ENCODE assay signal across 17 mouse cellular contexts in the genomic region with DNA sequence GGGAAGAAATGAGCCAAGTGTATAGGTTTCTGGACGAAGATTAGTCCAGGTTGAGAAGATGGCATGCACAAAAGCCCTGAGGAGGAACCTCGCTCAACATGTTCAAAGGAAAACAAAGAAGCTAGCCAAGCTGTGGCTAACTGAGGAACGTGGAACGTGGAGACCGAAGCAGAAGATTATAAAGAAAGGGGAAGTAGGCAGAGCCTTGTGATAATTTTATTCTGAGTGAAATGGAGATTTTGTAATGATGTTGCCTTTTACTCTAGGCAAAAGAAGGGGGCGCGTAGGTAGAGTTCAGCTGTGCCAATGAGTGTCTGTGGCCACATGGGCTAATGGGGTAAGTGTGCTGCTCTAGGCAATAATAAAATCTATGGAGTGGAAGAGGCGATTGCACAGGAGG.
DNase-seq lines count a peak whose midpoint lies in the region; ATAC-seq and TF ChIP-seq lines count a peak whose summit lies in the region.
"Had no signal": no experiment of that assay in that cellular context is flagged by ENCODE, and none has a peak within 500 bp of the region (broad histone marks: within the 10 kb centered on the region; RNA-seq: fewer than 3 reads in every experiment).

No protein-coding gene starts in this region.

- H3K9ac ChIP-seq in MEL (ENCODE audit: control insufficient read depth, low read depth, low read length, poor library complexity, severe bottlenecking), result no peak overlapping the region
- H3K9ac ChIP-seq: embryonic facial prominence, embryonic 12.5 days; forebrain, embryonic 15.5 days; heart, embryonic 15.5 days; hindbrain, embryonic 15.5 days had no signal

- peaks cover 0 to 31% of the 10 kb centered on the region in 2 experiments; a peak in 3 of 4 replicates for H3K36me3 ChIP-seq in MEL (ENCODE audit: control insufficient read depth in 1 of 2, insufficient read depth in 2 of 2, low read length in 2 of 2)
- H3K36me3 ChIP-seq in splenic B cell, adult 2 months (ENCODE audit: control insufficient read depth, insufficient read depth, low read length, poor library complexity, severe bottlenecking), result no peaks in the 10 kb centered on the region
- H3K36me3 ChIP-seq: embryonic facial prominence, embryonic 12.5 days; forebrain, embryonic 15.5 days; heart, embryonic 15.5 days; hindbrain, embryonic 15.5 days had no signal

- peaks cover 11 to 13% of the 10 kb centered on the region in 2 experiments for H3K4me1 ChIP-seq in MEL (ENCODE audit: control insufficient read depth in 1 of 2, insufficient read depth in 2 of 2, low read length in 2 of 2)
- H3K4me1 ChIP-seq: embryonic facial prominence, embryonic 12.5 days; forebrain, embryonic 15.5 days; heart, embryonic 15.5 days; hindbrain, embryonic 15.5 days had no signal

- H3K79me2 ChIP-seq in MEL (ENCODE audit: control insufficient read depth, insufficient read depth, low read length, poor library complexity), result no peaks in the 10 kb centered on the region

- peak overlapping the region; percentile 41 for H3K27ac ChIP-seq in MEL (ENCODE audit: control insufficient read depth, low read depth, low read length)
- H3K27ac ChIP-seq: embryonic facial prominence, embryonic 12.5 days; forebrain, embryonic 15.5 days; heart, adult 2 months; heart, embryonic 15.5 days; hindbrain, embryonic 15.5 days had no signal

- TF ChIP-seq POLR2A in MEL (IDR thresholded peaks at IDR 0.05; ENCODE audit: control insufficient read depth in 1 of 2, insufficient read depth in 1 of 2, low read depth in 1 of 2, low read length in 2 of 2, poor library complexity in 1 of 2), result no peak

- no peaks in the 10 kb centered on the region for H3K9me3 ChIP-seq in MEL (replicated peaks; ENCODE audit: insufficient read depth, low read length)
- H3K9me3 ChIP-seq: embryonic facial prominence, embryonic 12.5 days; forebrain, embryonic 15.5 days; heart, embryonic 15.5 days; hindbrain, embryonic 15.5 days had no signal

- TF ChIP-seq CTCF in MEL (IDR thresholded peaks at IDR 0.05 in 2 of 3, conservative IDR thresholded peaks at IDR 0.05 in 1 of 3; ENCODE audit: control insufficient read depth in 1 of 3, insufficient read depth in 1 of 3, low read depth in 2 of 3, low read length in 3 of 3, poor library complexity in 1 of 3, severe bottlenecking in 1 of 3), result no peak

- no peaks in the 10 kb centered on the region for H3K27me3 ChIP-seq in MEL (ENCODE audit: control insufficient read depth in 1 of 2, insufficient read depth in 2 of 2, low read length in 2 of 2)
- no peaks in the 10 kb centered on the region for H3K27me3 ChIP-seq in splenic B cell, adult 2 months (ENCODE audit: control insufficient read depth, insufficient read depth, low read length, poor library complexity, severe bottlenecking)
- H3K27me3 ChIP-seq: heart, embryonic 15.5 days had no signal

- no peak for TF ChIP-seq EP300 in MEL (IDR thresholded peaks at IDR 0.05; ENCODE audit: low read depth in 1 of 2, low read length in 2 of 2)

- ATAC-seq in granulocyte monocyte progenitor cell, adult 5-6 weeks (replicated peaks; ENCODE audit: poor library complexity, severe bottlenecking), result peak; percentile 99
- ATAC-seq: forebrain, embryonic 15.5 days; intestine, embryonic 16.5 days had no signal

- DNase-seq in A20 (ENCODE audit: low read depth, low spot score) (peak; percentile 41), MEL (ENCODE audit: low read depth, low spot score) (peak; percentile 89)
- DNase-seq in splenic B cell, adult 2 months (ENCODE audit: low read depth, low spot score), result peak; percentile 36
- no peak for DNase-seq in layer of hippocampus, postnatal 36 days
- no peak for DNase-seq in urinary bladder, postnatal 25 days (ENCODE audit: low spot score)
- DNase-seq in adrenal gland, postnatal 10 days, result no peak
- DNase-seq: adrenal gland, postnatal 14 days; cerebellum, adult 18-20 months; cerebellum, postnatal 10 days; heart, adult 2 months; heart, postnatal 14 days had no signal

- no peak overlapping the region for H3K4me3 ChIP-seq in MEL (ENCODE audit: control insufficient read depth in 1 of 2, insufficient read depth in 1 of 2, low read depth in 2 of 2, low read length in 2 of 2)
- H3K4me3 ChIP-seq: embryonic facial prominence, embryonic 12.5 days; forebrain, embryonic 15.5 days; heart, adult 2 months; heart, embryonic 15.5 days; hindbrain, embryonic 15.5 days had no signal

- TF ChIP-seq RAD21 in MEL (IDR thresholded peaks at IDR 0.05; ENCODE audit: low read depth, low read length), result no peak

TF ChIP-seq in MEL, 35 proteins besides CTCF, POLR2A, EP300 and RAD21:
- TF ChIP-seq SMC3 (IDR thresholded peaks at IDR 0.05; ENCODE audit: low read depth, low read length), result no peak
- TF ChIP-seq MAFK (IDR thresholded peaks at IDR 0.05; ENCODE audit: borderline replicate concordance, low read depth, low read length), result no peak
- TF ChIP-seq KAT2A (conservative IDR thresholded peaks at IDR 0.05; ENCODE audit: low read depth, low read length), result no peak
- no peak for TF ChIP-seq BHLHE40 (IDR thresholded peaks at IDR 0.05; ENCODE audit: borderline replicate concordance, low read depth, low read length)
- no peak for TF ChIP-seq ZKSCAN1 (IDR thresholded peaks at IDR 0.05; ENCODE audit: low read depth, low read length)
- no peak for TF ChIP-seq USF2 (IDR thresholded peaks at IDR 0.05; ENCODE audit: borderline replicate concordance in 1 of 2, insufficient read depth in 1 of 2, low read depth in 1 of 2, low read length in 2 of 2)
- no peak for TF ChIP-seq TAL1 (IDR thresholded peaks at IDR 0.05; ENCODE audit: low read length)
- no peak for TF ChIP-seq NRF1 (IDR thresholded peaks at IDR 0.05; ENCODE audit: insufficient read depth, low read depth, low read length, poor library complexity, severe bottlenecking)
- TF ChIP-seq GATA1 (IDR thresholded peaks at IDR 0.05; ENCODE audit: low read depth, low read length), result peak; percentile 45; the same call in 1 of the 2 replicates
- no peak for TF ChIP-seq CHD2 (IDR thresholded peaks at IDR 0.05; ENCODE audit: low read length)
- peak; percentile 76 for TF ChIP-seq RCOR1 (IDR thresholded peaks at IDR 0.05; ENCODE audit: low read depth, low read length)
- no peak for TF ChIP-seq E2F4 (IDR thresholded peaks at IDR 0.05; ENCODE audit: borderline replicate concordance, low read depth, low read length)
- TF ChIP-seq MXI1 (IDR thresholded peaks at IDR 0.05; ENCODE audit: low read depth, low read length), result peak; percentile 86
- TF ChIP-seq MAX (IDR thresholded peaks at IDR 0.05; ENCODE audit: low read length), result peak; percentile 57; the same call in 1 of the 2 replicates
- TF ChIP-seq UBTF (IDR thresholded peaks at IDR 0.05; ENCODE audit: borderline replicate concordance, insufficient read depth, low read depth, low read length), result no peak
- no peak for TF ChIP-seq CHD1 (IDR thresholded peaks at IDR 0.05; ENCODE audit: low read depth, low read length)
- peak; percentile 64; the same call in 1 of the 2 replicates for TF ChIP-seq TBP (IDR thresholded peaks at IDR 0.05; ENCODE audit: low read depth, low read length)
- TF ChIP-seq MAZ (IDR thresholded peaks at IDR 0.05; ENCODE audit: low read depth, low read length), result no peak
- no peak for TF ChIP-seq ZC3H11A (IDR thresholded peaks at IDR 0.05; ENCODE audit: low read depth, low read length)
- no peak for TF ChIP-seq JUND (IDR thresholded peaks at IDR 0.05; ENCODE audit: low read depth, low read length)
- no peak for TF ChIP-seq POLR2AphosphoS5 (IDR thresholded peaks at IDR 0.05; ENCODE audit: borderline replicate concordance, low read depth, low read length)
- TF ChIP-seq NELFE (IDR thresholded peaks at IDR 0.05; ENCODE audit: low read depth, low read length), result no peak
- peak; percentile 89 for TF ChIP-seq MYC (IDR thresholded peaks at IDR 0.05; ENCODE audit: low read depth, low read length)
- peak; percentile 81 for TF ChIP-seq SIN3A (IDR thresholded peaks at IDR 0.05; ENCODE audit: low read length)
- no peak for TF ChIP-seq ZMIZ1 (IDR thresholded peaks at IDR 0.05; ENCODE audit: low read depth, low read length)
- TF ChIP-seq HCFC1 (IDR thresholded peaks at IDR 0.05; ENCODE audit: low read depth, low read length), result no peak
- TF ChIP-seq ETS1 (IDR thresholded peaks at IDR 0.05; ENCODE audit: low read depth, low read length), result peak; percentile 20; the same call in 1 of the 2 replicates
- no peak for TF ChIP-seq POLR2AphosphoS2 (IDR thresholded peaks at IDR 0.05; ENCODE audit: low read length)

Comparison
In these comparisons a context has a peak if more than half of its experiments do, and no peak if none do; other contexts are left out.
1. DNase-seq: peak in A20 (single experiment), MEL (single experiment) and splenic B cell, adult 2 months (single experiment); none in layer of hippocampus, postnatal 36 days (0 of 2), urinary bladder, postnatal 25 days (single experiment) and adrenal gland, postnatal 10 days (single experiment).